Mouse (Mus musculus): Measurements from ENCODE around the gene Ttyh3.

The Ttyh3 gene

GRCm38 (mm10) chr5:140609511-140610272 lies 39.1 kb downstream of the Ttyh3 start:
- WGBS, result 16% methylated on average over 13 of the region's 13 CpGs

GRCm38 (mm10) chr5:140608634-140609015 lies 40.2 kb downstream of the Ttyh3 start:
- WGBS, result 11% methylated on average over 16 of the region's 16 CpGs

- 2% methylated on average over 17 of the region's 17 CpGs for WGBS
Measured at GRCm38 (mm10) chr5:140607836-140608633, 40.8 kb downstream of the Ttyh3 start.

- WGBS, result under 1% methylated on average over 91 of the region's 91 CpGs
Measured at GRCm38 (mm10) chr5:140607001-140607835, 41.6 kb downstream of the Ttyh3 start, which contains the start of gene Lfng. TSS of gene Lfng (plus strand) at chr5:140607320.

- 4% methylated on average over 23 of the region's 23 CpGs for WGBS
Measured at GRCm38 (mm10) chr5:140606386-140606785, 42.4 kb downstream of the Ttyh3 start.

- WGBS, result 63% methylated on average over 3 of the region's 3 CpGs
Measured at GRCm38 (mm10) chr5:140605228-140605627, 43.6 kb downstream of the Ttyh3 start.

GRCm38 (mm10) chr5:140604386-140604785 lies 44.4 kb downstream of the Ttyh3 start:
- WGBS, result 80% methylated on average over 8 of the region's 8 CpGs

- WGBS, result 88% methylated on average over 2 of the region's 2 CpGs
Measured at GRCm38 (mm10) chr5:140602540-140602939, 46.3 kb downstream of the Ttyh3 start.

GRCm38 (mm10) chr5:140601712-140602111 lies 47.1 kb downstream of the Ttyh3 start:
- 74% methylated on average over 12 of the region's 12 CpGs for WGBS

- WGBS, result 68% methylated on average over 5 of the region's 5 CpGs
Measured at GRCm38 (mm10) chr5:140599939-140600338, 48.9 kb downstream of the Ttyh3 start.

GRCm38 (mm10) chr5:140597787-140598186 lies 51.0 kb downstream of the Ttyh3 start:
- 88% methylated on average over 4 of the region's 4 CpGs for WGBS

- 77% methylated on average over 18 of the region's 18 CpGs for WGBS
Measured at GRCm38 (mm10) chr5:140596927-140597588, 51.8 kb downstream of the Ttyh3 start.

- WGBS, result 70% methylated on average over 3 of the region's 3 CpGs
Measured at GRCm38 (mm10) chr5:140596426-140596825, 52.4 kb downstream of the Ttyh3 start.

GRCm38 (mm10) chr5:140594846-140595245 lies 54.0 kb downstream of the Ttyh3 start:
- WGBS, result 92% methylated on average over 5 of the region's 5 CpGs

GRCm38 (mm10) chr5:140589082-140589774 lies 59.6 kb downstream of the Ttyh3 start:
- WGBS, result 96% methylated on average over 16 of the region's 16 CpGs

- WGBS, result 74% methylated on average over 6 of the region's 6 CpGs
Measured at GRCm38 (mm10) chr5:140583732-140584368, 65.0 kb downstream of the Ttyh3 start.

GRCm38 (mm10) chr5:140582995-140583731 lies 65.7 kb downstream of the Ttyh3 start:
- WGBS, result 68% methylated on average over 8 of the region's 8 CpGs

- 58% methylated on average over 5 of the region's 5 CpGs for WGBS
Measured at GRCm38 (mm10) chr5:140581569-140581968, 67.3 kb downstream of the Ttyh3 start.

- 67% methylated on average over 6 of the region's 6 CpGs for WGBS
Measured at GRCm38 (mm10) chr5:140579771-140580170, 69.1 kb downstream of the Ttyh3 start.

- 61% methylated on average over 9 of the region's 9 CpGs for WGBS
Measured at GRCm38 (mm10) chr5:140579221-140579620, 69.6 kb downstream of the Ttyh3 start.
